Mouse (Mus musculus) cerebellum, postnatal 25 days (tissue): ENCODE measurements at regions not wholly inside any gene's neighbourhood (a gene's known extent, or its start where the extent isn't known, plus 50 kb on each side); places are given as distances from the start of the nearest gene placed in this dataset.

Experiments
- DNase-seq, 2 experiments: peaks; one replicate each; pipeline ENCODE4 v3.0.0; 2021; ENCODE audit warnings: mixed read lengths in 2 of 2

GRCm38 (mm10) chr19:60030212-60030788 is 86.8 kb upstream of the Rab11fip2 start:
- no peak for DNase-seq

DNA sequence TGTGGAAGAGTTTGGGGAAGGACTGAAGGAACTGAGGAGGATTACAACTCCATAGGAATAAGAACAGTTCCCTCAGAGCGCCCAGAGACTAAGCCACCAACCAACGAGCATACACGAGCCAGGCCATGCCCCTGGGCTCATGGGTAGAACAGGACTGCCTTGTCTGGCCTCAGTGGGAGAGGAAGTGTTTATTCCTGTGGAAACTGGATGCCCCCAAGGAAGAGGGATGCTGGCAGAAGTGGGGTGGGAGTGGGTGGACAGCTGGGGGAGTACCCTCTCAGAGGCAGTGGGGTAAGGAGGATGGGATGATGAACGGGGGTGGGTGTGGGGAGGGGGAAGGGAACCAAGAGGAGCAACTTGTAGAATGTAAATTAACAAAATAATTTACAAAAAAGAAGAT is 86.3 kb upstream of the Rab11fip2 start:
- no peak for DNase-seq

DNA sequence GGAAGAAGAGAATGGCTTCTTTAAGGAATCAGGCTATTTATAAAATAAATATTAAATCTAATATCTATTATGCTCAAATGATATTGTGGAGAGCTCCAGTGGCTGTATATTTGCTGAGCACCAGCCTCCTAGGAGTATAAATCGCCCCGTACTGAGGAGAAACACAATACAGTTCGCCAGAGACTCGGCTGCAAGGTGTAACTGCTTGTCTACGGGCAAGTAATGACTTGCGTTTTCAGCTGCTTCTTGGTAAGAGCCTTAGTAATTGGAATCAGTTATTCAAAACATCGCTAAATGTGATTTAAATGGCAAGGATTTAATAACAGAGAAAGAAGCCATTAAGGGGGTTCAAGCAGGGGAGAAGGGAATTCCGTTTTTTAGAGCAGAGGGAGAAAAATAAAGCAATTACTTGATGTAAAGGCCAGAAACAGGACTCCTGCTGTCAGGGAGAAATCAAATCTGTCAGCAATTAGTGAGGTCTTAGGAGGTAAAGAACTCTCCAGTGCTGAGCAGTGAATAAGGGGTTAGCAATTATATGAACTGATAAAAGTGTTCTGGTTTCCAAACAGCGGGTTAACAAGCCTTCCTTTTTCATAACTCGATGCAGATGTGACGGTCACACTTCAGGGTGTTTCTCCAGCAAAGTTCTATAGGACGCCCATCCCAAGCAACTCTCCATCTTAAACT is 72.3 kb upstream of the Rab11fip2 start:
- no peak for DNase-seq

GRCm38 (mm10) chr19:59995557-59995956 is 52.1 kb upstream of the Rab11fip2 start:
- no peak for DNase-seq
